Mouse (Mus musculus) neural tube, embryonic 15.5 days (tissue): ENCODE results near the gene Dntt. TPM values are rescaled to one million over a fixed set of nuclear protein-coding genes. Genes with fewer than 3 reads are reported as not detected.

ENCODE experiments used
- ATAC-seq: fragments of 200-750 bp; cut with Nextera tagmentation; 2 replicates; pipeline ENCODE4 v1.8.0; 2017; ENCODE audit warnings: mild to moderate bottlenecking, moderate TSS enrichment, moderate library complexity; ENCODE audit not compliant: low FRiP score
- H3K27ac ChIP-seq: fragments of 300-500 bp; sonication (generic); replicated peaks from 2 replicates; pipeline ENCODE4 v1.5.1; 2015; ENCODE audit warnings: mild to moderate bottlenecking, inconsistent platforms
- H3K27me3 ChIP-seq: fragments of 300-500 bp; sonication (generic); replicated peaks from 2 replicates; pipeline ENCODE4 v1.6.1; 2015; ENCODE audit warnings: inconsistent platforms
- H3K36me3 ChIP-seq: fragments of 300-500 bp; sonication (generic); 2 replicates; pipeline ENCODE4 v1.6.1; 2015; ENCODE audit warnings: inconsistent platforms
- H3K4me1 ChIP-seq: fragments of 300-500 bp; sonication (generic); 2 replicates; pipeline ENCODE4 v1.6.1; 2015; ENCODE audit warnings: inconsistent platforms
- H3K4me2 ChIP-seq: fragments of 300-500 bp; sonication (generic); 2 replicates; pipeline ENCODE4 v1.6.1; 2015; ENCODE audit warnings: inconsistent platforms, mild to moderate bottlenecking, moderate library complexity
- H3K4me3 ChIP-seq: fragments of 300-500 bp; sonication (generic); replicated peaks from 2 replicates; pipeline ENCODE4 v1.5.1; 2015; ENCODE audit warnings: mild to moderate bottlenecking, inconsistent platforms
- H3K9ac ChIP-seq: fragments of 300-500 bp; sonication (generic); replicated peaks from 2 replicates; pipeline ENCODE4 v1.6.1; 2015; ENCODE audit warnings: mild to moderate bottlenecking, inconsistent platforms
- H3K9me3 ChIP-seq: fragments of 300-500 bp; sonication (generic); replicated peaks from 2 replicates; pipeline ENCODE4 v1.6.1; 2016; ENCODE audit warnings: inconsistent platforms
- WGBS: fragments of 180-500 bp; shearing (Covaris S2); methylation state at CpG from one replicate; pipeline ENCODE4 v1.1.7; 2015; ENCODE audit warnings: mixed read lengths; 5-methylcytosine and 5-hydroxymethylcytosine counted together
- polyA plus RNA-seq: library from polyadenylated mRNA; unstranded; fragments of >200 nt; fragmentation: Nextera tagmentation; extraction: Ambion mirVana; gene quantifications from 2 replicates; pipeline ENCODE4 v1.2.1, GENCODE M21; 2015

Dntt gene
- polyA plus RNA-seq, 1 experiment from 2014 or later = 0.23 TPM

DNA sequence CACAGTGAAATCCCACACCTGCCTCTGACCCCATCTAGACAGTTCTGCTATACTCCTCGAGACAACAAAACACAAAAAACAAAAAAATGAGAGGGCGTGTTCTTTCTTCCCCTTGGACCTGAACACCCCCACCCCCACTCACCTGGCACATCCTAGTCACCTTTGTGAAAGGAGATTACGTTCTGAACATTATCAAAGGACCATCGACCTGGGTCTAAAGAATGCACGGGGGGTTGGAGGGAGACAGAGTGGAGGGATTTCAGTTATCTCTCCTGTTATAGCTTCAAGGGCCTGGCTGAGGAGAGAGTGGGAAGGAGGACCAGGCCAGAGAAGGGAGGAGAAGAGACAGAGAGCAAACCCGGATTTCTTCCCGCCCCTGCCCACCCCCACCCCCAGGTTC is 34.2 kb upstream of the Dntt start:
- Histone ChIP-seq H3K4me1 (peaks cover 10% of the 10 kb centered on the region), H3K27me3 (0 out of 2 replicates have a peak, but pooled peaks cover 2% of the 10 kb centered on the region), H3K9ac (no peak overlapping the region), H3K36me3 (no peaks in the 10 kb centered on the region), H3K9me3 (no peaks in the 10 kb centered on the region), H3K4me3 (no peak overlapping the region), H3K4me2 (no peak overlapping the region), H3K27ac (no peak overlapping the region)
- WGBS = 61% methylated on average over 7 of the region's 7 CpGs
- ATAC-seq = no peak

DNA sequence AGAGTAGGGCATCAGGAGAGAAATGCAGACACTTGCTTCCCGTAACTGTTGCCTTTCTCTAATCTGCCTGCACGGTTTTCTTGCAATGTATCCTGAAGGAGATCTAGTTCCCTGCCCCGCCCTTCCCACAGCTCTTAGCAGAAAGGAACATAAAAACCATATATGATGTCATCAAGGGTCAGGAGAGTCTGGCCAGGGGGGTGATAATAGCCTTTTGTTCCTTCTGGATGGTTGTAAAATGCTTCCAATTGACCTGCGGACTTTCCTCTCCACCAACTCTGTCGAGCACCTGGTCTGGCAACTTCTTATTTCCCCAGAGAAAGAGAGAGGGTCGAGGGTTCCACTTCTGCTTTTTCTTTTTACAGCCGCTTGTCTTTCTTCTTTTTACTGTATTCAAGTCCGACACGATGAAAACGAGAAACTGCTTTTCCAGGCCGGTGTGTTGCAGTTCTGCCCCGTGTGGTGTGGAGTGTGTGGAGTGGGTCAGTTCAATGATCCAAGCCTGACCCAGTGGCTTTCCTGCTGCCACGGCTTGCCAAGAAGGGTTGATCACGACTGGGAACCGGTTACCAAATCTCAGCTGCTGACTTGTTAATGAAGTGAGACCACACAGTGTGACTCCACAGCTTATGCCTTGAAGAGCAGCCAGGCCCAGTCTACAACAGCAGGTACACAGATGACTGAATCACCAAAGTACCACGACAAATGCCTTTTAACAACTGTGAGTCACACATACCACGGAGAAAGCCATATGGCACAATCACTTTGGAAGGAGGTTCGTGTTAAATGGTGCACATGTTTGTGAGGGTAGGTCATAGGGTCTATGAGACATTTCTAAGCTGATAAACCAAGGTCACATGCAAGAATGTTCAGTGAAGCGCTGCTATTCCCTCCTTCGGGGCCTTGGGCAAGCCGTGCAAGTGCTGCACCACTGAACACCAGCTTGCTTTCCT is 33.4 kb upstream of the Dntt start:
- ATAC-seq = peak; percentile 31; the same call in 1 of the 2 replicates
- no peaks in the 10 kb centered on the region for H3K9me3 ChIP-seq
- H3K4me2 ChIP-seq = no peak overlapping the region
- 0 out of 2 replicates have a peak, but pooled peaks cover 2% of the 10 kb centered on the region for H3K27me3 ChIP-seq
- H3K9ac ChIP-seq = no peak overlapping the region
- no peak overlapping the region for H3K4me3 ChIP-seq
- peaks cover 10% of the 10 kb centered on the region for H3K4me1 ChIP-seq
- WGBS = 44% methylated on average over 21 of the region's 21 CpGs
- no peak overlapping the region for H3K27ac ChIP-seq
- no peaks in the 10 kb centered on the region for H3K36me3 ChIP-seq

- Histone ChIP-seq H3K9me3 (no peaks in the 10 kb centered on the region), H3K4me2 (no peak overlapping the region), H3K36me3 (no peaks in the 10 kb centered on the region), H3K4me3 (no peak overlapping the region), H3K9ac (no peak overlapping the region), H3K4me1 (peaks cover 10% of the 10 kb centered on the region), H3K27ac (no peak overlapping the region), H3K27me3 (no peaks in the 10 kb centered on the region)
- ATAC-seq = no peak
- WGBS = 85% methylated on average over 6 of the region's 6 CpGs
Measured at GRCm38 (mm10) chr19:40996722-40997121, 32.4 kb upstream of the Dntt start.

- Histone ChIP-seq H3K36me3 (no peaks in the 10 kb centered on the region), H3K27ac (no peak overlapping the region), H3K9ac (no peak overlapping the region), H3K4me1 (no peaks in the 10 kb centered on the region), H3K4me2 (no peak overlapping the region), H3K4me3 (no peak overlapping the region), H3K27me3 (no peaks in the 10 kb centered on the region), H3K9me3 (no peaks in the 10 kb centered on the region)
- WGBS = 38% methylated on average over 5 of the region's 5 CpGs
- no peak for ATAC-seq
Measured at GRCm38 (mm10) chr19:40998469-40999170, 30.5 kb upstream of the Dntt start.

DNA sequence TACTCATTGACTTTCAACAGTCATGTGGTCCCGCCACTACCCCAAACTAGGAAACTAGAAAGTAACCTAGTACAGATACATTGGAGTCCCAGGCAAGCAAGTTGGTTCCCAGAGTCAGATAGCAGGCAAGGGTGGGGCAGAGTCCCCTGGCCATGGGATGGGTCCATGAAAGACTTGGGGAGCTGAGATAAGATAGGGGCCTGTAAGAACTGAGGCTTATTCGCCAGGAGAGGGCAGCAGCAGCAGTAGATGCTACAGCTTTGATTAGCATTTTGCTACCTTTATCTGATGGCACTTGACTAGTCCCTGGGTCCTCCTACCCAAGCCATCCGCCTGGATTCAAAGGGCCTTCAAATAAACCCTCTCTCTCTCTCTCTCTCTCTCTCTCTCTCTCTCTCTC is 29.5 kb upstream of the Dntt start:
- H3K36me3 ChIP-seq = no peaks in the 10 kb centered on the region
- WGBS = 77% methylated on average over 3 of the region's 3 CpGs
- H3K4me2 ChIP-seq = no peak overlapping the region
- ATAC-seq = no peak
- no peaks in the 10 kb centered on the region for H3K9me3 ChIP-seq
- no peak overlapping the region for H3K27ac ChIP-seq
- no peak overlapping the region for H3K4me3 ChIP-seq
- no peaks in the 10 kb centered on the region for H3K27me3 ChIP-seq
- H3K9ac ChIP-seq = no peak overlapping the region
- no peaks in the 10 kb centered on the region for H3K4me1 ChIP-seq

DNA sequence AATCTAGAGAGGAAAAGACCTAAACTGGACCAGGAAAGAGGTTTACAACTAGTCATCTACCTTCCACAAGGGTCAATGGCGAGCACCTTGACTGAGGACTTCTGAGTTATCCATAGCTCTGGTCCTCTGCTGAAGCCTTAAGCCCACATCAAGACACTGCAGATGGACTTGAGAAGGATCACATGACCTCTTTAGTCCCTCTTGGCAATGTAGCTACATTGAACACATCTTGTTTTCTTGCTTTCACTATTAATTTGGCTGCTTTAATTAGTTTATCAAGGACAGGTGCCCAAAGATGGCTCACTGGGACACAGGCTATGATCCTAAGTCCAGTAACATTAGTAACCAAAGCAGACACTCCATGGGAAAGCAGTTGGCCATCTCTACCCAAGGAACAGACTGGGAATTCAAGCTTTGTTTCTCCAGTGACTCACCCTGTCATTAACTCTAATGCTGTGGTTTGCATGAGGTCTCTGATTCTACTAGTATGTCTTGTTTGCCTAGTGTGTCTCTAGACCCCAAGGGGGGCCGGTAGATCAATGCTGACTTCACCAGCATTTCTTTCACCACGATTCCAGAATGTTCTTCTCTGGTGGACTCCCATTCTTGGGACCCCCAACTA is 25.3 kb upstream of the Dntt start:
- Histone ChIP-seq H3K27ac (no peak overlapping the region), H3K9me3 (no peaks in the 10 kb centered on the region), H3K4me2 (no peak overlapping the region), H3K27me3 (no peaks in the 10 kb centered on the region), H3K36me3 (no peaks in the 10 kb centered on the region), H3K4me3 (no peak overlapping the region), H3K9ac (no peak overlapping the region), H3K4me1 (no peaks in the 10 kb centered on the region)
- WGBS = 94% methylated on average over 3 of the region's 3 CpGs
- ATAC-seq = no peak

DNA sequence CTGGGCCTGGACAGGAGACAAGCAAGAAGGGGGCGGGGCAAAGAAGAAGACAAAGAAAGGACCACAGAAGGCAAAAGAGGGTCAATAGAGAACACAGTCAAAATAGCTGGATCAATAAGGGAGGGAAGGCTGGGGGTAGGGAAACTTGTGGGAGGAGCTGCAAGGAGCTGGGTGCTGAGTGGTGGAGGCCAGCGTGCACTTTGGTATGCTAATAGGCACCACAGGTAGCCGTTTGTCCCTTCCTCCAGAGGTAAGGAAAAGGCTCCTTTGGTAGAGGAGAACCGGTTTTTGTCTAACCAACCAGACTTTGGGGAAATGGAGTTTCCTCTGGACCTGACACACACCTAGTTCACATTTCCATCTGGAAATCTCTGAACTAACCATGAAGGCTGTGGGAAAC is 22.5 kb upstream of the Dntt start:
- no peak for ATAC-seq
- Histone ChIP-seq H3K27me3 (no peaks in the 10 kb centered on the region), H3K27ac (no peak overlapping the region), H3K9ac (no peak overlapping the region), H3K4me2 (no peak overlapping the region), H3K4me1 (no peaks in the 10 kb centered on the region), H3K4me3 (no peak overlapping the region), H3K36me3 (no peaks in the 10 kb centered on the region), H3K9me3 (no peaks in the 10 kb centered on the region)
- 10% methylated on average over 4 of the region's 4 CpGs for WGBS

GRCm38 (mm10) chr19:41007326-41007725 is 21.7 kb upstream of the Dntt start:
- H3K9me3 ChIP-seq = no peaks in the 10 kb centered on the region
- no peak overlapping the region for H3K4me3 ChIP-seq
- no peaks in the 10 kb centered on the region for H3K36me3 ChIP-seq
- no peak overlapping the region for H3K9ac ChIP-seq
- no peak for ATAC-seq
- WGBS = 20% methylated on average over 6 of the region's 6 CpGs
- H3K4me2 ChIP-seq = no peak overlapping the region
- H3K27me3 ChIP-seq = no peaks in the 10 kb centered on the region
- H3K4me1 ChIP-seq = 0 out of 2 replicates have a peak, but pooled peaks cover 5% of the 10 kb centered on the region
- no peak overlapping the region for H3K27ac ChIP-seq

GRCm38 (mm10) chr19:41007733-41008132 is 21.3 kb upstream of the Dntt start:
- no peaks in the 10 kb centered on the region for H3K36me3 ChIP-seq
- H3K9me3 ChIP-seq = no peaks in the 10 kb centered on the region
- 31% methylated on average over 4 of the region's 4 CpGs for WGBS
- no peak for ATAC-seq
- no peak overlapping the region for H3K9ac ChIP-seq
- no peaks in the 10 kb centered on the region for H3K27me3 ChIP-seq
- no peak overlapping the region for H3K27ac ChIP-seq
- no peak overlapping the region for H3K4me2 ChIP-seq
- no peak overlapping the region for H3K4me3 ChIP-seq
- H3K4me1 ChIP-seq = 0 out of 2 replicates have a peak, but pooled peaks cover 5% of the 10 kb centered on the region

DNA sequence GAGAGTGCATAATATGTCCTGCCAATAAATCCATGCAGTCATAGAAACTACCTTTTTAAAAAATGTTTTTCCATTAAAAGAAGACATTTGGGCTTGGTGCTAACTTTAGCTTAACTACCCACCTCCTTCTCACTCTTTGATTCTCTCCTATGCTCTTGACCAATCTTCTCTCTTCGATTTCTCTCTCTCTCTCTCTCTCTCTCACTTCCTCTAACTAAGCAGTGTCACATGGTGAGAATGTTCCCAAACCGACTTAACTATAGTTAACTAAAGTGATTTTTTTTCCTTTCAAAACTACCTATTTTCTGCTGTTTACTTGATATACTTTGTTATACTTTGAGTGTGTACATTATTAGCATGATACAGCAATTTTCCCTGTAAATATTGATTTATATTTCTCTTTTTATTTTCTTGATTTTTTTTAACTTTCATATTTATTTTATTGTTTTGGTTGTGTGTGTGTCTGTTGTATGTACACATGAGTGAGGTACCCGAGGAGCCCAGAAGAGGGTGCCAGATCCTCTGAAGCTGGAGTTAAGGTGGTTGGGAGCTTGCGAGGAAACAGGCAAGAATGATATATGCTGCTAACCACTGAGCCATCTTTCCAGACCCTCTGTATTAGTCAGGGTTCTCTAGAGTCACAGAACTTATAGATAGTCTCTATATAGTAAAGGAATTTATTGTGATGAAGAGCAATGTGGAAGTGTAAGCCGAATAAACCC is 20.2 kb upstream of the Dntt start:
- 96% methylated on average over 5 of the region's 5 CpGs for WGBS
- H3K4me1 ChIP-seq = 0 out of 2 replicates have a peak, but pooled peaks cover 5% of the 10 kb centered on the region
- ATAC-seq = no peak
- no peaks in the 10 kb centered on the region for H3K9me3 ChIP-seq
- no peak overlapping the region for H3K4me2 ChIP-seq
- no peak overlapping the region for H3K4me3 ChIP-seq
- H3K27me3 ChIP-seq = 0 out of 2 replicates have a peak, but pooled peaks cover 2% of the 10 kb centered on the region
- no peak overlapping the region for H3K27ac ChIP-seq
- no peaks in the 10 kb centered on the region for H3K36me3 ChIP-seq
- H3K9ac ChIP-seq = no peak overlapping the region

DNA sequence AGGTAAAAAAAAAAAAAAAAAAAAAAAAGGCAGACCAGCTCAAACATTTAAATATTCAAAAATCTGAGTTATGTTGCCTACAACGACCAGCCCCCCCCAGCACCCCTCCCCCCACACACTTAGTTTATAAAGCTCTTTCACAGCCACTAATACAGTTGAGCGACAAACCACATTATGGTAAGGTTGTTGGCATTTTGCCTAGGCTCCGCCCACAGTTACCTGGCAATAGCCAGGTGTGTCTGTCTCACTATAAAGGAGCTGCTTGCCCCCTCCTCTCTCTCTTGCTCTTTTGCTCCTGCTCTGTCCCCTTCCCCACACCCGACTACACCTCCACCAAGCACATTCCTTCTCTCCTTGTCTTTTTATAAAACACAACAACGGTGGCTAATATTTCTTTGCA is 17.4 kb upstream of the Dntt start:
- H3K27ac ChIP-seq = no peak overlapping the region
- H3K4me1 ChIP-seq = peaks cover 8% of the 10 kb centered on the region
- no peaks in the 10 kb centered on the region for H3K9me3 ChIP-seq
- 0 out of 2 replicates have a peak, but pooled peaks cover 2% of the 10 kb centered on the region for H3K27me3 ChIP-seq
- ATAC-seq = no peak
- H3K4me2 ChIP-seq = no peak overlapping the region
- no peaks in the 10 kb centered on the region for H3K36me3 ChIP-seq
- H3K9ac ChIP-seq = no peak overlapping the region
- 47% methylated on average over 5 of the region's 5 CpGs for WGBS
- no peak overlapping the region for H3K4me3 ChIP-seq
